Mouse (Mus musculus) B cell, adult 2 months (primary cell): Measurements from ENCODE around the gene Ppp1r12a.

Experiments used
- DNase-seq, 2 experiments: peaks; one replicate each; pipeline ENCODE4 v3.0.0; 2022

The Ppp1r12a gene

DNA sequence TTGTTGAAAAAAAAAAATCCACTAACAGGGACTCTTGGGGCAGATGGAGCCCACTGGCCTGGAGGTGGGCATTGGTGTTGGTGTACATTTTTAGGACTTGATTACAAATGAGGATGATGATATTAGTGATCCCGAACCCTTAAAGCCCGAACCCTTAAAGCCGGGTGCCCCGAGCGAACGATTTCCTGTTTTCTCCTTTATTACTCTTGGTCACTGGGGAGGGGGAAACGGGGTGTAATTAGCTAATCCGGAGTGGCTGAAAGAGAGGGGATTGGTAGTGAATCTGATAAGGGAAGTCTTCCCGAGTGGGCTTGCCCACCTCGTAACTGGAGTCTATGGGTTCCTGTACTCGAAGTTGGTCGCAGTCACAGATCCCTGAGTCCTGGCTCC is 1.0 kb downstream of the Ppp1r12a start:
- no peak for DNase-seq

DNA sequence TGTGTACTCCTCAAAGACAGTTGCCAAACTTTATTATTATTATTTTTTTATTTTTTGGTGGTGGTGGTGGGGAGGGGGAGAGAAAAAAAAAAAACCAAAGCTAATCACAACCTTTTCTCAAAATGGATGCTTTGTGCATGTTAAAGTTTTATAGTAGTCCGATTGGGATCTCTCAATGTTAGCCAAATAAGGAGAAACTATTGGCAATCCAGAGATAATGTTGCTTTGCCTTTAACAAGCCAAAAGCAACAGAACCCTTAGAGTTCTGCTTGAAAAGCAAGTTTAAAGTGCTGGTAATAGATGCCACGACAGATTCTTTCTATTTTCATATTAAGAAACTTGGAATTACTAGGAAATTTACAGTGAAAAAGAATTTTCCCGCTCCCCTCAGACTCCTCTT is 1.5 kb downstream of the Ppp1r12a start:
- no peak for DNase-seq

DNA sequence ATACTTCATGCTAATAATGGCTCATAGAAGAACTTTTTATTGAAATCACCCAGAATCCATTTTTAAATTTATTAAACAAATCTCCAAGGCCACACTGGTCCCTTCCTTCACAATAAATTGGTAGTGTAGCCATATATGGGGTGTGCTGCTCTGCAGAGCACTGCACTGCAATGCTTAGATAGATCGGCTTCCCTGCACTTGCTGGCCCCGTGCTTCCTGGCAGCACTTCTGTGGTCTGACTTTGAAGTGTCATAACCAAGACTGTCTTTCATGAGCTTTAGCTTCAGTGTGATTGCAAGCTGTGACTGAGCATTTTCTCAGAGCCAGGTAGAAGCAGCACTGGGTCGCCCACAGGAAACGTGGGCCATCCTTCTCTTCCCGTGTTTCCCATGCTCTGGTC is 5.8 kb downstream of the Ppp1r12a start:
- peak; percentile 39 to 42 for DNase-seq

DNA sequence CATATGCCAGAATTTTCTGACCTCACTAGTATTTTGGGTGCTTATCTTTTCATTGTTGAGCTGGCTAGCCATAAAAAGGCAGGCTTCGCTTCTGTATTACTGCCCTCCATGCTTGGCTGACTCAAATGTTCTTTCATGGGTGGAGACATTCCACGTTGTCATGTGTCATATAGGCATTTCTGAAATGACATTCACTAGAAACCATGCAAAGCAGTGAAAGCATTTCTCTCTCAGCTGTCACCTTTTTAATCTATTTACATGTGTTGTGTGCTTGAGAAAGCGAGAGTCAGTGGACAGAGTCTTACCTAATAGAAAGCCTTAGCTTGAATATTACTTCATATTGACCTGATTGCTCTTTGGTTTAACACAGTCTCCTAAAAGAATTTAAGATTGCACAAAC is 8.8 kb downstream of the Ppp1r12a start:
- DNase-seq = no peak

DNA sequence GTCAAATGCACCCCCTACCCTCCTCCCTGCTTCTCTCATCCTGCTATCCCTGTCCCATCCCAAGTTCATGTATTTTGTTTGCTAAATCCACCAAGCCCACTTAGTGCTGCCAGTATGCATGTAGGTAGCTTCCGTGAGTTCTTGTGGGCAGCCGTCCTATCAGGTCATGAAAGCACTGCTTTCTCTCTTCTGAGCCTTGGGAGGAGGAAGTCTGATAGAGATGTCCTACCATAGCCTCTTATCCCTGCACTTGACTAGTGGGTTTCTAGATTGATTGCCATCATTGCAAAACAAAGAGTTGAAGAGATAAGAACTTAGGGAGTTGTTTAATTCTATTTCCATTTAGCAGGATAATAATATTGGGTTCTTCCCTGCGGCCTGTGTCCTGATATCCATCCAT is 9.6 kb downstream of the Ppp1r12a start:
- DNase-seq = no peak

DNA sequence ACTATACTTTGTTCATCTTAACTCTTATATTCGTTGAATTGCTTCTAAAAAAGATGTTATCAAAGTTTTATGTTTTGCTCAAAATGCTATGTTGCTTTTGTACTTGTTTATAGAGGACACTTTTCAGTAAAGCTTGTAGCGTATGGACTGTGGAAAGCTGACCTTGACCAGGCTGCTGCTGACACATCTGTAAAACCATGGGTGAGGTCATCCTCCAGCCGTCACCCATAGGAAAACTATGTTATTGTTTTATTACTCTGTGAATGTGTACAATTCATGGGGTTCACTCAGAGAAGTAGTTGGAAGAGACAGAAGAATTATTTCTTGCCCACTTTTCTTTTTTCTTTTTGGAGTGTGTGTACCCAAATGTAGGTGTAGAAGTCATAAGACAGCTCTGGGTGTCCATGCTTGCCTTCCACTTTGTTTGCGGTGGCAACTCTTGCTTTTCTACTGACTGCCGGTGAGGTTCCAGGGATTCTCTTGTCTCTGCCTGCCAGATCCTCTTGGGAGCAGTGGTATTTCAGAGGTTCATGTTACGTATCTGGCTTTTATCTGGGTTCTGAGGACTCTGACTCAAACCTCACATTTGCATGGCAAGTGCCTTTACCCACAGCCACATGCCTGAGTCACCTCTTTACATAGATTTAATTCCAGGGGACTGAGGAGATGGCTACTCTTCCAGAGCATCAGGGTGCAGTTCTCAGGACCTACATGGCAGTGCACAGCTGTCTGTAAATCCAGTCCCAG is 11.0 kb downstream of the Ppp1r12a start:
- DNase-seq = no peak

DNA sequence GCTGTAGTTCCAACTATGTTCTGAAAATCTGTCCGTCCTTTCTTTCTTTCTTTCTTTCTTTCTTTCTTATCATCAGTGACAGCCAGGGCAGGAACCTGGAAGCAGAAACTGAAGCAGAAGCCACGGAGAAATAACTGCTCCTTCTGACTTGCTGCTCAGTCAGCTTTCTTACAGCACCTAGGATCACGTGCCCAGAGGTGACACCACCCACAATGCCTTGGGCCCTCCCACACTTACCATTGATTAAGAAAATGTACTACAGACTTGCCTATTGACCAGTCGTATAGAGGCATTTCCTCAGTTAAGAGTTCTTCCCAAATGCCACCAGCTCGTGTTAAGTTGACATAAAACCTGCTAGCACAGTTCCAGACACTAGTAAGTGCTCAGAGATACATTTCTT is 12.1 kb downstream of the Ppp1r12a start:
- DNase-seq = no peak

DNA sequence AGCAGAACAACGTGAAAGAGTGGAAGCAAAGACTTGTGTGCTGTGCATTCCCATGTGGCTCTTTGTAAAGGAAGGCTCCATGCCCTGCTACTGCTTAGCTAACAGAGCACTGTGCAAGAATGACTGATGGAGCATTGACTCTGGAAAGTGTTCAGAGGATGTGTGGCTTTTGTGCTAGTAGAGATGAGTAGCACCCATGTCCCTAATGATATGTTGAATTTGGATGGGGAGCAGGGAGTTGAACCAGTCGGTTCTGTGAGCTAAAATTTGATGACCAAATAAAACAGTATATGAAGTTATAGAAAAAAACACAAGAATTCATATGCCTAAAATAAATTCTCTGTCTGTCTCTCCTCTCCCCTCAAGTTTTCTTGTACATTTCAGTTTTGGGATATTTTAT is 13.9 kb downstream of the Ppp1r12a start:
- no peak for DNase-seq

DNA sequence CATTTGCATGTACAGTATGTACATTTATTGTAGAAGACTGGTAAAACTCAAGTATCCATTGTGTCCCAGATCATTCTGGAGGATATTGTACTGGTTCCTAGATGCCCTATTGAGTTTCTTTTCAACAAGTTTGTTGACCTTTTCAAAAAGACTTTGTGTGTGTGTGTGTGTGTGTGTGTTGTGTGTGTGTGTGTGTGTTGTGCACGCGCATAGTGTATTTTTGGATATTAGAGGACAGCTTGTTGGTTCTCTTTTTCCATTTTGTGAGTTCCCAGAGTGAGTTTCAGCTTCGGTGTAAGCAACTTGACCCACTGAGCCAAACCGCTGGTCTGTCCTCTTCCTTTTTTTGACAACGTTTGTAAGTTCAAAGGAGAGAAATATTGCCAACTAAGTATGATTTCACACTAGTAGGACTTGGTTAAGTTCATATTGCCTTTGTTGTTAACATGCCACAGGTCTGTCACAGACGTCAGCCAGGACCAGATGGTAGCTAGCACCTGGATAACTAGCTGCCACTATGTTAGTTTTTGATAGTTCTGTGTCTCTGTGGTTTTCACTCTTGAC is 16.4 kb downstream of the Ppp1r12a start:
- no peak for DNase-seq

DNA sequence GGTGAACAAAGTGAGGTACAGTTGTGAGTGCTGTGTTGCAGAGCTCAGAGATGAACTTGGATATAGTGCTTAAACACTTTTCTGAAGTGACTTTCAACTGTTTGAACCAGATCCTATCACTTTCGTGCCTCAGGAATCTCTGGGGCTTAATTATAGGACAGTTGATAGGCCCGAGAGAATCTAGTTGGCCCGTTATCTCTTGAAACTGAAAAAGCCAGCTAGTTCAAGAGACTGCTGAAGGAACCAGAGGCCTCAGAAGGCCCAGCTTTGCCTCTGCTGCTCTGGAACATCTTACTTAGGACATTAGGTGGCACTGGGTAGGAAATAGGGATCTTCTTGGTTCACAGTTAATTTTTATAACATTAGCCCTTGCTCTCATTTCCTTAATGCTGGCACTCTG is 17.4 kb downstream of the Ppp1r12a start:
- no peak for DNase-seq

DNA sequence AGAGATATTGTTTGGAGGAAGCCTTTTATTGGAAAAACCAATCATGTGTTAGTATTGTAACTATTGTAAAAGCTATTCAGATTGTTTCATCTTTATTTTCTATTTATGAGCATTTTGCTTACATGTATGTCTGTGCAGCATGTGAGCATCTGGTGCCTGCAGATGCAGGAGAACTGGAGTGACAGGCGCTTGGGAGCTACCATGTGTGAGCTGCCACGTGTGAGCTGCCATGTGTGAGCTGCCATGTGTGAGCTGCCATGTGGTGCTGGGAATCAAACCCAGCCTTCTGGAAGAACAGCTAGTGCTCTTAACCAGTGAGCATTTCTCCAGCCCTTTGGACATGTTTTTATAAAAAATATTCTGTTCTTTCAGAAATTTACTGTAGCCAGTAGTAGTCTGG is 18.3 kb downstream of the Ppp1r12a start:
- no peak for DNase-seq

DNA sequence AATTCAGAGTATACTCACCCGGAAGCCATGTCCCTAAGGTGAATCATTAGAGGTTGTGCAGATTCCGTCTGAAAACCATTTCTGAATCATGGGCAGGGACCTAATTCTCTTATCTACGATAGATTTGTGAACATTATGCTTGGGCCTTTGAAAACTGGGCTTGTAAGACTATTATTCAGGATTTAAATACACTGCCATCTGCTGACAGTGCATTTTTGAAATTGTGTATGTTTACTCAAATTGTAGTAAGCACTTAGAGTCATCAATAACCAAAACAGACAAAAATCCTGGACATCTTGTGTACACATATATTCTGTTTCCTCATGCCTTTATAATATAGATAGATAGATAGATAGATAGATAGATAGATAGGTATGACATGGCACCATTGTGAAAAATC is 19.9 kb downstream of the Ppp1r12a start:
- DNase-seq = no peak

DNA sequence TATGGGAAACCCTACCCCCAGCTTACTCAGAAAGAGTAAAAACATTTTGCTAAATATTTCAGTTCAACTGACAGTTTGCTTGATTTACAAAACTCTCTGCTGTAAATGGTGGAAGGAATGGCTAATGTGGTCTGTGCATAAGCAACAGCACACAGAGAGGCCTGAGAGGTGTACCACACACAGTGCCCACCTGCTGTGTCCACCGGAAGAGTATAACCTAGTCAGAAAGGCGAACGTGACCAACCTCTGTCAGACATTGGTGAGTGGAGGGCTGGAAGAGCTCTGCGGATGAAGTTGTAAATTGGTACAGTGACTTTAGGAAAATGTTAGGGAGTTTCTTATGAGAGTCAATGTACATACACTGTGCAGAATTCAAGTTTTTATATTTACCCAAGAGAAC is 20.4 kb downstream of the Ppp1r12a start:
- DNase-seq = no peak

DNA sequence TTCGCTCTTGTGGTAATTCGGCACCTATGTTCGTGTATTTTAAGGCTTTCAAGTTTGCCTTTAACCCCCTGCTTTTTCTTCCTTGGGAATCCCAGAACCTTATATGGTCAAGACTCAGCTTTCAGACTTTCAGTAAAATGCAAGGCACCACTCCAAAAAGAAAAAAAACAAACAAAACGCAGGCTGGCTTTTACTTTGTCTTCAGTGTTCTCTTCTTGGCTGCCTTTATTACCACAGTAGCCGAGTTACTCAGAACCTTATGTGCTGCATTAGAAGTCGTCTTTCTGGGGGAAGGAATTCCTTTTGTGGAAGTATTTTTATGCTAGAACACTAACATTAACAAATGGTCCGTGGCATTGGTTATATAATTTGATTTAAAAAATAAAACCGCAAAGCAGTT is 22.8 kb downstream of the Ppp1r12a start:
- no peak for DNase-seq

DNA sequence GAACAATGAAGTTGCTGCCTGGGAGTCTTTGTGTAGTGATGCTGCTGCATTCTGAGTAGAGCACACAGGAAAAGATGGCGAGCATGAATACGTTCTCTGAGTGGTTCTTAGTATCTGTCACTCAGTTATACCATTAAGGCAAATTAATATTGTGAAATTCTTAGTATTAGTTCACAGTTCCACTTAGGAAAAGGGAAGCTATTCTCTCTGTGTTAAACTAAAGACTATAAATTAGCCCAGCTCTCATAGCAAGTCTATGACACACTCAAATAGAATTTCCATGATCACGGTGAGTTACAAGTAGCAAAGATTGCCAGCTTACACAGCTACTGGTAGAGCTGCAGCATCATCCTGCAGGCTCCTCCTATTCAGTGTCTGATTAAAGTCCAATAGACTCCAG is 23.3 kb downstream of the Ppp1r12a start:
- DNase-seq = no peak

DNA sequence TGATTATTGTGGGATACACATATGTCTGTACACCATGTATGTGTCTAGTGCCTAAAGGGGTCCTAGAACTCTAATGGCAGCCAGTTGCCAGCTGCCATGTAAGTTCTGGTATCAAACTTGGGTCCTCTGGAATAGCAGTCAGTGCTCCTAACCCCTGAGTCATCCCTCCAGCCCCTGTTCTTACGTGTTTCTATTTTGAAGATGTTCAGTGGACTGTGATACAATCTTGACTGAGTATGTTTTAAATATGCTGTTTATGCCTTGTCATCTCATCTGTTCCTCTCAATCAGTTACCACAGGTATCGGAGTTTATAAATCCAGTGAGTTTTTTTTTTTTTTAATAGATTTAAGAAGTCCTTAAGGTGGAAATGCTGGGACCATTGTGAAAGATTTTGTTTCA is 27.3 kb downstream of the Ppp1r12a start:
- no peak for DNase-seq

DNA sequence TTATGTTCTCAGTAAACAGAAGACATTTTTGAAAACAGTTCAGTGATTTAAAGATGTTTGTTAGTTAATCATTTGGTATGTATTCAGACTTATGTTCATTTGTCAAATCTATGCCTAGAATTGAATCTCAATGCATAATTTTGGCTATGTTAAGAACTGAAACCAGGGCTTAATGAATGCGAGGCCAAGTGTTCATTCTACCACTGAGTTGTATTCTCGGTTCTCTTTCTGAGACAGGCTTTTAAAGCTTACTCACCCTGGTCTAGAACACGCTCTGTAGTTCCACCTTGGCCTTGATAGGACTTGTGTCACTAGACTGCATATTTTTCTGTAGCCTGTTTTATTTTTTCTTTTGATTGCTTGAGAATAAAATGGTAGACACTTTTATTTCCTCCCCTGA is 28.0 kb downstream of the Ppp1r12a start:
- DNase-seq = peak in 1 of 2 experiments; percentile 20

DNA sequence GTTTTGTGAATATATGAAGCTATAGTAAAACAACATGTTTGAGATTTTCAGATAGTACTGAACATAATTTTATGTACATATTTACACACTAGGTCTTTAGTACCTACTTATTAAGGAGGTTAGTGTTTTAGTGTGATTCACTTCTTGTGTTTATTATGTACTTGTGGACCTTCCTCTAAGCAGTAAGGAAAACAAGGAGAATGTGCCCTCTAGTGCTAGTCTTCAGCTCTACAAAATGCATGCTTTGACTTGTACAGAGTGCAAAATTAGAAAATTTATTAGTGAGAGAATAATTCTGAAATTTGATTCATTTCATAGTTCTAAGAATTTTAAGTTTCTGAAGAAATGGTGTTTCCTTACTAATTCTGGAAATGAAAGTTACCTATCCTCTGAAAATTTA is 28.6 kb downstream of the Ppp1r12a start:
- no peak for DNase-seq

DNA sequence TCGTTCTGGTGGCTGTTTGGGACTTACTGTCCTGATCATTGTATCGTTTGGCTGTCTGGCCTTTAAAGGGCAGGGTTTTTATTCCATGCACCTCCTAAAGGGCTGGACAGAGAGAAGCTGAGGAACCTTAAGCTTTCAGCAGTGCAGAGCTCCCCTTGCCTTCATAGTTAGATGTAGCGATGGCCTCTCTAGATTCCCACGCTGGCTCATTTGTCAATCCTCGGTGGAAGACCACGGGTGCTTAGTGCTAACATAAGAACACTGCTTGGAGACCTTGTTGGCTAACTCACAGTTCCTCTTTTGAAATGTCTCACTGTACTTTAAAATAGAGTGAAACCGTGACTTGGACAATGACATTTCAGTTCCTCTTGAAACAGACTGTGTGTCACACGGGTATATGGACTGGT is 29.4 kb downstream of the Ppp1r12a start:
- peak; percentile 49 to 54 for DNase-seq

DNA sequence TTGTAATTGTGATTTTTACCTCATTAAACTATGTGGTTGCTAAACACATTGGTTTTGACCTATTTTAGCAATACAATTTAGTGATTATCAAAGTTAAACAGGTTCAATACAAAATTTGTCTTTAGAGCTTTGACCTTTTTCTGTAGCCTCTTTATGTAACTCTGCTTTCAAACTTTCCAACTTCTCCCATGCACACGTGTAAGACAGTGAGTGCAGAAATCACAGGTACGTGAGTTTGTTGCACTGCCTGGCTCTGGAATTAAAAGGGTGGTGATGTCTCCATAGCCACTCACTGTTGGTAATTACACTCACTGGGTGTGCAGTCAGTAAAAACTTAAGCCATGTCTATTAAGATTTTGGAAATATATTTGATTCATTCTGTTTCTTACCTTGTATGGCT is 30.3 kb downstream of the Ppp1r12a start:
- no peak for DNase-seq

DNA sequence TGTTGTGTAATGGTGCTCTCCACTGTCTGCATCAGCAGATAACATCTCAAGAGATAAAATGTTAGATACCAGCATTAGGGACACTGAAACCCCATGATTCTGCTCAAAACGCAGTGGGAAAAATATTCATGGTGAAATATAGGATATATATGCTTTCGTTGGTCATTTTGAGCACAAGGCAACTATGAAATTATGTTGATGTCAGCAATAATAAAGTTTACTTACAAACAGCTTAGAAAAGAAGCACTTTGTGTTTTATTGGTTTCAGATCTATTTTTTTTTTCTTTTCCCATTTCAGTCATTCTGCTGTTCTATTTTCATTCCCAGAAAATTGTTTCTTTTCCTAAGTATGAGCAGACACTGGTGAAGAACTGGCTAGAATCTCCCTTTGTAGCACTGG is 34.1 kb downstream of the Ppp1r12a start:
- no peak for DNase-seq

DNA sequence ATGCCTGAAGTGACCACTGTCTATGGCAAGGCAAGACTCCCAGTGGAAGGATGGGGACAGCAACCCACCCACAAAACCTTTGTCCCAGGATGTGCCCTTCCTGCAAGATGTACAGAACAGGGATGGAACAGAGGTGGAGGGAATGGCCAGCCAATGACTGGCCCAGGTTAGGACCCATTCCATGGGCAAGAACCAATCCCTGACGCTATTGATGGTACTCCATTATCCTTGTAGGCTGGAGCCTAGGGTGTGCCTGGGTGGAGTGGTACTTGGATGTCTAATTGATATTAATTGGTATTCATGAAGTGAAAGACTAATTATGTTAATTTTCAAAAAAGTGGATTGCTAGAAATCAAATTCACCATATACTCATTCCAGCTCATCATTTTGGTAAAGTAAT is 35.5 kb downstream of the Ppp1r12a start:
- no peak for DNase-seq

DNA sequence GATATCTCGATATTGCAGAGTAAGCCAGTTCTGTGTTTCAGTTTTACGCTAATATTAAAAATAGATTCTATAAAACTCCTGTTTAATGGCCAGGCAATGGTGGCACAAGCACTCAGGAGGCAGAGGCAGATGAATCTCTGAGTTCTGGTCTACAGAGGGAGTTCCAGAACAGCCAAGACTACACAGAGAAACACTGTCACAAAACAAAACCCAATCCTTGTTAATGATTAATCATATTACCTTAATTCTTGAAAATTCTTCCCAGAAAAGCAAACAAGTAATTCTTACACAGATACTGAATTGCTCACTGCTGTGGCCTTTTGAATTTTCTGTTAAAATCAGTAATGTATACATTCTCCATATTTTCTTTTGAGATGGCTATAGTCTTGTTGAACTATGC is 37.0 kb downstream of the Ppp1r12a start:
- no peak for DNase-seq

DNA sequence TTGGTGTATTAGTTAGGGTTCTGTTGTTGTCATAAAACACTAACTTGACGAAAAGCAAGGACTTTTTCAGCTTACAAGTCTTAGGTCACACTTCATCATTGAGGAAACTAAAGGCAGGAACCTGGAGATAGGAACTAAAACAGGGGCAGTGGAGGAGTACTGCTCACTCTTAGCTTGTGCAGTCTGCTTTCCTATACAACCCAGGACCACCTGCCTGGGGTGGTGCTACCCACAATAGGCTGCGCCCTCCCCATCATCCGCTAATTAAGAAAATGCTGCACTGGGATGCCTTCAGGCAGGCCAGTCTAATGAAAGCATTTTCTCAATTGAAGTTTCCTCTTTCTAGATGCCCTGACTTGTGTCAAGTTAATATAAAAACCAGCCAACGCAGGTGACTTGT is 40.1 kb downstream of the Ppp1r12a start:
- DNase-seq = no peak

DNA sequence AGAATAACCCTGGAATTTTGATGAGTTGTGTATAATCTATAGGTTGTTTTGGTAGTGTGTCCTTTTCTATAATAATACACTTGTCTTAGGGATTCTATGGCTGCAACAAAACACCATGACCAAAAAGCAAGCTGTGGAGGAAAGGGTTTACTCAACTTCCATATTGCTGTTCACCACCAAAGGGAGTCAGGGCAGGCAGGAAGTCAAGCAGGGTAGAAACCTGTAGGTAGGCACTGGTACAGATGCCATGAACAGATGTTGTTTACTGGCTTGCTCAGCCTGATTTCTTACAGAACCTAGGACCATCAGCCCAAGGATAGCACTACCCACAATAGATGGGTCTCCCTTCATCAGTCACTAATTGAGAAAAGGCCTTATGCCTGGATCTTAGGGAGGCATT is 41.4 kb downstream of the Ppp1r12a start:
- DNase-seq = no peak
